Mouse (Mus musculus): ENCODE data around the gene Maml3. TPM values are rescaled to one million over a fixed set of nuclear protein-coding genes. Genes with fewer than 3 reads are reported as not detected.

The Maml3 gene
- total RNA-seq, 2 experiments from 2014 or later, result 10.3 to 10.9 TPM

- no peak overlapping the region for H3K27ac ChIP-seq
- no peak for TF ChIP-seq CTCF (IDR thresholded peaks at IDR 0.05)
- no peak for DNase-seq (ENCODE audit: extremely low spot score in 1 of 2, low spot score in 2 of 2)
- intact Hi-C loops (cut with DNase I), result no loop called here
- H3K4me3 ChIP-seq, result no peak overlapping the region
These were observed 442.3 kb downstream of the Maml3 start for GRCm38 (mm10) chr3:51662557-51662956.

- no peak for TF ChIP-seq CTCF (IDR thresholded peaks at IDR 0.05)
- no peak for DNase-seq (ENCODE audit: extremely low spot score in 1 of 2, low spot score in 2 of 2)
- H3K4me3 ChIP-seq, result no peak overlapping the region
- H3K27ac ChIP-seq, result no peak overlapping the region
- intact Hi-C loops (cut with DNase I), result no loop called here
These were observed 442.9 kb downstream of the Maml3 start for GRCm38 (mm10) chr3:51661880-51662550.

GRCm38 (mm10) chr3:51661376-51661775 lies 443.5 kb downstream of the Maml3 start:
- TF ChIP-seq CTCF (IDR thresholded peaks at IDR 0.05), result no peak
- Histone ChIP-seq H3K27ac (no peak overlapping the region), H3K4me3 (no peak overlapping the region)
- DNase-seq (ENCODE audit: extremely low spot score in 1 of 2, low spot score in 2 of 2), result no peak
- intact Hi-C loops (cut with DNase I), result no loop called here

GRCm38 (mm10) chr3:51660821-51661276 lies 444.0 kb downstream of the Maml3 start:
- no peak for DNase-seq (ENCODE audit: extremely low spot score in 1 of 2, low spot score in 2 of 2)
- intact Hi-C loops (cut with DNase I), result no loop called here
- TF ChIP-seq CTCF (IDR thresholded peaks at IDR 0.05), result no peak
- Histone ChIP-seq H3K27ac (no peak overlapping the region), H3K4me3 (no peak overlapping the region)

GRCm38 (mm10) chr3:51660060-51660459 lies 444.8 kb downstream of the Maml3 start, which contains the start of gene Mgst2:
TSS of gene Mgst2 (plus strand) at chr3:51660360.
- intact Hi-C loops (cut with DNase I), result no loop called here
- no peak for TF ChIP-seq CTCF (IDR thresholded peaks at IDR 0.05)
- no peak for DNase-seq (ENCODE audit: extremely low spot score in 1 of 2, low spot score in 2 of 2)
- Histone ChIP-seq H3K27ac (no peak within 1 kb of the TSS), H3K4me3 (no peak within 1 kb of the TSS)

- DNase-seq (ENCODE audit: extremely low spot score in 1 of 2, low spot score in 2 of 2), result no peak
- Histone ChIP-seq H3K4me3 (no peak overlapping the region), H3K27ac (no peak overlapping the region)
- intact Hi-C loops (cut with DNase I), result loop anchor here (10.0 kb wide), 1 partner anchor 175 kb away; the partner anchor contains the start of gene Rab33b
- TF ChIP-seq CTCF (IDR thresholded peaks at IDR 0.05), result no peak
These were observed 445.5 kb downstream of the Maml3 start for GRCm38 (mm10) chr3:51659415-51659814.

- H3K4me3 ChIP-seq, result no peak overlapping the region
- intact Hi-C loops (cut with DNase I), result loop anchor here (5.0 to 10.0 kb wide), 2 partner anchors 92 to 170 kb away; partner anchors contain the start of genes Rab33b and Setd7
- no peak overlapping the region for H3K27ac ChIP-seq
- no peak for TF ChIP-seq CTCF (IDR thresholded peaks at IDR 0.05)
- DNase-seq (ENCODE audit: extremely low spot score in 1 of 2, low spot score in 2 of 2), result no peak
These were observed 450.4 kb downstream of the Maml3 start for GRCm38 (mm10) chr3:51654303-51655055.

- no peak overlapping the region for H3K4me3 ChIP-seq
- DNase-seq (ENCODE audit: extremely low spot score in 1 of 2, low spot score in 2 of 2), result no peak
- H3K27ac ChIP-seq, result no peak overlapping the region
- TF ChIP-seq CTCF (IDR thresholded peaks at IDR 0.05), result no peak
- intact Hi-C loops (cut with DNase I), result loop anchor here (1.0 to 10.0 kb wide), 4 partner anchors 69 to 168 kb away; partner anchors contain the start of genes Rab33b and Setd7
These were observed 452.2 kb downstream of the Maml3 start for GRCm38 (mm10) chr3:51652701-51653100.

- H3K27ac ChIP-seq, result no peak overlapping the region
- intact Hi-C loops (cut with DNase I), result loop anchor here (1.0 to 10.0 kb wide), 4 partner anchors 69 to 167 kb away; partner anchors contain the start of genes Rab33b and Setd7
- no peak overlapping the region for H3K4me3 ChIP-seq
- peak; percentile 76 to 79 for DNase-seq (ENCODE audit: extremely low spot score in 1 of 2, low spot score in 2 of 2)
- peak; percentile 87 for TF ChIP-seq CTCF (IDR thresholded peaks at IDR 0.05)
These were observed 452.6 kb downstream of the Maml3 start for GRCm38 (mm10) chr3:51652292-51652691.

- intact Hi-C loops (cut with DNase I), result loop anchor here (5.0 to 10.0 kb wide), 2 partner anchors 89 to 166 kb away; partner anchors contain the start of genes Rab33b and Setd7
- no peak for DNase-seq (ENCODE audit: extremely low spot score in 1 of 2, low spot score in 2 of 2)
- Histone ChIP-seq H3K27ac (no peak overlapping the region), H3K4me3 (no peak overlapping the region)
- peak; percentile 13 for TF ChIP-seq CTCF (IDR thresholded peaks at IDR 0.05)
These were observed 453.7 kb downstream of the Maml3 start for GRCm38 (mm10) chr3:51651149-51651548.

GRCm38 (mm10) chr3:51649986-51650385 lies 454.9 kb downstream of the Maml3 start:
- intact Hi-C loops (cut with DNase I), result loop anchor here (2.0 to 10.0 kb wide), 3 partner anchors 88 to 593 kb away; partner anchors contain the start of genes Rab33b and Setd7
- Histone ChIP-seq H3K27ac (no peak overlapping the region), H3K4me3 (no peak overlapping the region)
- no peak for DNase-seq (ENCODE audit: extremely low spot score in 1 of 2, low spot score in 2 of 2)
- TF ChIP-seq CTCF (IDR thresholded peaks at IDR 0.05), result no peak

- no peak overlapping the region for H3K4me3 ChIP-seq
- no peak for DNase-seq (ENCODE audit: extremely low spot score in 1 of 2, low spot score in 2 of 2)
- TF ChIP-seq CTCF (IDR thresholded peaks at IDR 0.05), result no peak
- no peak overlapping the region for H3K27ac ChIP-seq
- intact Hi-C loops (cut with DNase I), result loop anchor here (2.0 kb wide), 1 partner anchor 593 kb away; no protein-coding TSS in a partner anchor
These were observed 455.4 kb downstream of the Maml3 start for GRCm38 (mm10) chr3:51649426-51649825.
